Mouse (Mus musculus): ENCODE data around the gene Pxdn.

The Pxdn gene

DNA sequence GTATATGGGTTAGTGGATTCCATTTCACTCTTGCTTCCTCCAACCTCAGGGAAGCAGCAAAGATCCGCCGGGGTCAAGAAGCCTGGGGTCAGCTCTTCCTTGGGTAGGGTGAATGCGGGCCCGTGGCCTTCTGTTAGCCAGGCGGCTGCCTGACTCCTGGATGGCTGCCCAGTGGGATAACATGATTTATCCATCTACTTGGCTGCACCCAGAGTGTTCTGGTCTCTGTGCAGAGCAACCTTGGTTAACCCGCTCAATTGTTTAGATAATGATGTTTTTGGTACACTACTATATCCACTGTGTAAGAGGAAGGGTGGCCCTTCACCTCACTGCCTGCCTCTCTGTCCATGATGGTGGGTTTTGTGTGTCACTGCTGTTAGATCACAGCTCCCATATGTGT lies 14.7 kb downstream of the Pxdn start:
- no peak for DNase-seq (ENCODE audit: low read depth, low spot score)

DNA sequence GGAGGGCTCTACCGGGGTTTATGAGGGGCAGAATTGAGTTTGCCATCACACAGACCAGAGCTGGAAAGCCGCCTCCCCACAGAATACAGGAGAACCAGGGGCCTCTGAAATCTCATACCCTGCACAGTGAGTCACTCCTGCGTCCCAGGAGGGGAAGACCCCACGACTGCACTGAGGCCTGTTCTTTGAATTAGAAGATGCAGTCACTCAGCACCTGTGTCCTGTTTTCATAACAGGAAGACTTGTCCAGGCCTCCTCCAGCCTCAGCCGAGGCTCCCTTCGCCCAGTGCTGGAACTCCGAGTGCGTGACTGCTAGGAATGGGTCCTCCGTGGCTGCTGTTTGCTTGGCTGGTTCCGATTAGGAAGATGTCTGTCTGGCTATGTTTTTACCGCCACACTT lies 16.6 kb downstream of the Pxdn start:
- DNase-seq (ENCODE audit: low read depth, low spot score): no peak

DNA sequence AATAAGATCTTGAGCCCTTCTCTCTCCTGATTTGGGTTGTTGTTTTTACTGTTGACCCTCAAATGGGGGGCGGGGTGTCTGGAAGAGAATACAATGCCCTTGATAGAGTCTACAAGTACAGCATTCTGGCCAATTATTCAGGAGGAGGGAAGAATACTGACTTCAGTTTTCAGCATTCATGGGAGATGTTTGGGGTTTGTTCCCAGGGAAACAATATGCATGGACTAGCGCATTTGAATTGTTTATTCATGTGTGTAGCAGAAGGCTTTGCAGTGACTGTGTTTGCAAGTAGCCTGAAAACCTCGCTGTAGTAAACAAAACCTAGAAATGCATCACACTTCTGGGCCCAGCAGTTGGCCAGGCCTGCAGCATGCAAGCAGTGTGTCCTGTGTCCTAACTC lies 17.1 kb downstream of the Pxdn start:
- DNase-seq (ENCODE audit: low read depth, low spot score): peak; percentile 32

DNA sequence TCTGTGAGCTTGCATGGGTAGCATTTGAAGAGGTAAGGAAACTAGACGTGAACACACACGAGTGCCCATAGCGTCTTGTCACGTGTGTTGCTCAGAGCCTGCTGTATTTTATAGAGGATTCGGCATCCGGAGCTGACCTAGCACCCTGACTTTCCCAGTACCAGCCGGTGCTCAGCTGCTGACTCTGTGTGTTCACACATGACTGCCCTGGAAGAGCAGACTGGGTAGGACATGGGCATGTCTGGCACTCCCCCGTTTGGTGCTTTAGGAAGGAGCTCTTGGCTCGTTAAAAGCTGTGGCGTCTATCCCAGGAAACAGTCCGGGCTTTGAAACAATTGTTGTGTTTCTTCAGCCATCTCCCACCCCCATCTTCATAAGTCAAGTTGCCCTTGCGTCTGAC lies 19.6 kb downstream of the Pxdn start:
- no peak for DNase-seq (ENCODE audit: low read depth, low spot score)

DNA sequence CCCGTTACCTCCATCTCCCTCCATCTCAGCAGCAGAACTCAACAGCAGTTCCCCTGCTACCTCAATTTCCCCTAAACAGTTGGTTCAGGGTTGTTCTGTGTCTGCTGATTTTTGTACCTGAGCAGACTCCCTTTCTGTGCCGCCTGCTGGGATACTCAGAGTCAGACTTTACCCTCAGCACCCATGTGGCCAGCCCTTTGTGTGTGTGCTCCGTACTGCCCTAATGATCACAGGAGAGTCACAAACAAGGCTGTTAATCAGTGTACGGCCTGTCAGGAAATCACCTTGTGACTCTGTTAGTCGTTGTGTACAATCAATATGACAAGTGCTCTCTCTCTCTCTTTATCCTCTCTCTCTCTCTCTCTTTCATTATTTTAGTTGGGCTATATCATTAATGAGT lies 21.2 kb downstream of the Pxdn start:
- DNase-seq (ENCODE audit: low read depth, low spot score): no peak

DNA sequence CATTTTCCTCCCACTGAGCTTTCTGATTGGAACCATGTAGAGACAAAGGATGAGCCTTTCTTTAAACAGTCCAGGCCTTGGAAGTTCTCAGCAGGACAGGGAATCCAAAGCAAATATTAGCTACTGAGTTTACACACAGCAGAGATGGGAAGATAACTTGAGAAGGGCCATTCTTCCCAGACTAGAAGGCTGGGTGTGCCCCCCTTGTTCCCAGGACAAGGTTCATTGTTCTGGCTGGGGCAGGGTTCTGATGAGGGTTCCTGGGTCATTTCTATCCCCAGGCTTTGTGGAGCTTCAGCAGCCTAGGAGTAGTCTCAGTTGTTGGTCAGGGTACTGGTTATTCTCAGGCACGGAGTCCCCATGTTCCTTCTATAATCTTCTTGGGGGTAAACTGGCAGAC lies 23.6 kb downstream of the Pxdn start:
- no peak for DNase-seq (ENCODE audit: low read depth, low spot score)

DNA sequence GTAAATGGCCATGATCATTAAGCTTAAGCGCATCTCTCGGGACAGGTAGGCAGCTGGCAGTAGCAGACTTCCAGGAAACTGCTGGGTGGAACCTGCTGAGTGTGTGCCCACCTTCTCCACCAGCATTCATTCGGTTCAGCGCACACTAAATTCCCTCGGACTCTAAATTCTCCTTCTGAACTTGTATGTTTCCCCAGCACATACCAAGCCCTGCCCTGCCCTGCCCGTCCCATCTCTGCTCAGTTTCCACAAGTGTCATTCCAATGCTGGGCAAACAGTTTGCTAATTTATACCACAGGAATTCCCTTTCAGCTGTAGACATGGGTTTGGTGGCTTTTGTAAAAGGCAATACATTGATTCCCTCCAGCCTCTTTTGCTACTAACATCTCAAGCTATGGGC lies 27.6 kb downstream of the Pxdn start:
- no peak for DNase-seq (ENCODE audit: low read depth, low spot score)

DNA sequence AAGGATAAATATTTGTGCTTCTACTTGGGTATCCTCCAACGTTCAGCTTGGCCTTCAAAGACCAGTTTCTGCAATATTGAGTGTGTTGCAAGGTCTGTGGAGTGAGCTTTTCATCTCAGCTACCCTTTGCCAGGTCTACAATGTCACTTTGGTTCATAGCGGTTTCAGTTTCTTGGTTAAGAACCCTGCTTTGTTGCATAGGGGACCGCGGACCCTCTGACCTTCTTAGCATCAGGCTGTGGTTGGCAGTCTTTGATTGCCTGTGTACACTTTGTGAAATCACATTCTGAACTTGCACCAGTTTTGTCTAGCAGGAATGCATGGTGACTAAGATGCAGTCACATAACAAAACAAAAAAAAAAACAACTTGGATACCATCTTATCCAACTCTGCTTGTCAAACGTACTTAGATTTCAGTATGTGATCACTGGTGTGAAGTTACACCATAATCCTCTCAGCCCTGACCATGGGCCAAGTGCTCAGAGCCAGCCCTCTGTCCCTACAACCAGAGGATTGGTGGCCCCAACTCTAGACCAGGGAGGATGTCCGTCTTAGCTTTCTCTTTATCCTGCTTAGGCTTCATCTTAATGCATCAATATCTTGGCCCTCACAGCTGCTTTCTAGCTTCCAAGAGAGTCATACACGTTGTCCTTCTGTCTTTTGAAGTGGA lies 34.5 kb downstream of the Pxdn start:
- no peak for DNase-seq (ENCODE audit: low read depth, low spot score)

DNA sequence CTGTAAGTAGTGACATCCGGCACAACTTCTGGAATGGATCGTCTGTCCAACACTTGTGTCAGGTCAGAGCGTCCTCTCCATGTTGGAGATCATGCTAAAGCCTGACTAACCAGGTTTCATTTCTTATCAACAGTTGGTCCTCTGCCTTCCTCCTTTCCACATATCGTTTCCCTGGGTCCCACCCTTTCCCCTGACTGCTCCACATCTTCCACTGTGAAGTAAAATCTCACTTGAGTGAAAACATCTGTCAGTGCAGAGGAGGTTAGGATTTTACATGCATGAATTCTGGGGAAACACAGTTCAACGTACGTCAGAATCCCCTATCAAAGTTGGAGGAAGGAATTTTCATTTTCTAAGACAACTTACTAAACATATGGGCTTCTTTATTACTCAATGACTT lies 35.1 kb downstream of the Pxdn start:
- DNase-seq (ENCODE audit: low read depth, low spot score): no peak

DNA sequence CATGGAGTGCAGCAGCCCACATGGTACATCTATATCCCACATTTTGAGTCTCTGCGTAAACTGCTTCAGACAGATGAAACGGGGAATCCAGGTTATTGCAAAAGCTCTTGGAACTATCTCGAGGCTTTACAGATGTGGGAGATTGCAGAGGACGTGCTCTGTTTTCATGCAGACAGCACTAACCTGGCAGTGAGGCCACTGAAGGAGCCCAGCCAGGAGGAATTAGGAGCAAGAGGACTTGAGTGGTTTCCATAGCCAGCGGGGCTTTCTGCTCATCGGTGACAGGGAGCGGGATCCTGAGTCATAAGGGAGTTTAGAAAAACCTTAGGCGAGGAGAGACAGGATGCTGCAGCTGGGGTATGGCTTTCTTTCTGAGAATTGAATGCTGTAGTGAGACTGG lies 42.7 kb downstream of the Pxdn start:
- no peak for DNase-seq (ENCODE audit: low read depth, low spot score)

DNA sequence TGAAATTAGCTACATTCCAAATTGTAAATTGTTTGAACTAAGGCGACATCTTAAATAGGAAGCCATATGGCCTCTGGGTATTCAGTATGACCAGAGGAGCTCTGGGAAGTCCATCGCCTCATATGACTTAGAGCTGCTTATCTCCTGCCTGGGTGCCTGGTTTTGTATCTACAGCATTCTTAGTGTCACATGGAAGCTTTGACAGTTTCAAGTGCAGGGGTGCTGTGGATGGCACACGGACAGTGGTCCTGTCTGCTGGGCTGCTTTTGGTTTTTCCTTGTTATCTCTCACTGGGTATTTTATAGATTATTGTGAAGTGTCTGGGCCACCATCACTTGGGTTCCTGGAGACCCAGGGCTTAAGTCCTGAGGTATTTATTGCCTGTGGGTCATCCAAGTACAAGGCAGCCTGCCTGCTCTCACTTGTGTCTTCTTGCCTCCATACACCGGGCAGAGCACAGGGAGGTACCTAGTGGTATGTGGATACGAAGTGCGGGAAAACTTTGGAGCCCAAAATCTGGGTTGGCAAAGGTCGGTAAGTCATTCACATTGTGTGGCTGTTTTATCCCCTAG lies 44.4 kb downstream of the Pxdn start:
- no peak for DNase-seq (ENCODE audit: low read depth, low spot score)

DNA sequence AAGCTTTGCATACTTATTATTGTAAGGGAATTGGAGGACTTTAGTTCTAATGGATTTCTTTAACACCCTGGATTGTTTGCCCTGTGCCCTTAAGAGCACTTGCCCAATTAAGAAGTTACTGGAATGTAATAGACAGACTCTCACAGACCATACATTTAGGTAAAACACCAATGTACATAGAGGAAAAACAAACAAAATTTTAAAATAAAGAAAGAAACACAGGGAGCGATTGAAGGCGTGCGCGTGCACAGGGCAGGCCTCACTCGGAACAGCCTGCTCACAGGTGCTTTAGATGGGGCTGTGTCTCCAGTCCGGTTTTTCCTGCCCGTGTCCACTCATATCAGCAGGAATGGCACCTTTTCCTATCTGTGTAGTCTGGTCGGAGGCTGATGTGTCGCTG lies 45.8 kb downstream of the Pxdn start:
- DNase-seq (ENCODE audit: low read depth, low spot score): no peak

DNA sequence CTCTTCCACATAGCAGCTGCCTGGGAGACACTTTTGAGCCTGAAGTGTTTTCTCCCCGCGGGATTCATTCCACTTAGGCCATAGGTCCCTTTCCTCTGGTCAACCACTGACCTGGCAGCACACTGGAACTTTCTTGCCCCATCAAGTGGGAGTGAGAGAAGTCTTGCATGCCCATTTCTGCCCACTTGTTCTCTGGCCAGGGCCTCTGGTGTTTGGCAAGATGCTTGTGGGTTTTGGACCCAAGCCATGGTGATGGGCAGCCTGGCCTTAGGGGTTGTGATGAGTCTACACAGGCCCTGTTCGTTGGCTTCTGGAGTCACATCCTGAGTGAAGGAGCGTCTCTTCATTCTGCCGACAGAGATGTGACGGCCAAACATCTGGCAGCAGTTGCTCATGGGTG lies 47.7 kb downstream of the Pxdn start:
- no peak for DNase-seq (ENCODE audit: low read depth, low spot score)

DNA sequence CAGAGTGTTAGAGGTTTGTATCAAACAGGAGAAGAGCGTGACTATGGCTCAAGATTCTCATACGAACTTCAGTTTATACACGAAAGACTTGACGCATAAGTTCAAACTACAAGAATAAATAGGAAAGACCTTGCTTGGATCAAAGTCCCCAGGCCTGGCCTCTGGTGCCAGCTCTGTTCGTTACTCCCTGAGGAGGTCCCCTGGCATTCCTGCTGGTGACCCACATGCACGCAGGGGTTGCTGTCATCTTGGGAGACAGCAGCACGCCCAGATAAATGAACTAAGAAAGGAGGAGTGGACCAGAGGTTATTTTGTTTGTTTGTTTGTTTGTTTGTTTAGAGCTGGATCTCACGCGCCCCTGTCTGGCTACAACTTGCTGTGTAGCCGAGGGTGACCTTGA lies 48.8 kb downstream of the Pxdn start:
- DNase-seq (ENCODE audit: low read depth, low spot score): peak; percentile 36

DNA sequence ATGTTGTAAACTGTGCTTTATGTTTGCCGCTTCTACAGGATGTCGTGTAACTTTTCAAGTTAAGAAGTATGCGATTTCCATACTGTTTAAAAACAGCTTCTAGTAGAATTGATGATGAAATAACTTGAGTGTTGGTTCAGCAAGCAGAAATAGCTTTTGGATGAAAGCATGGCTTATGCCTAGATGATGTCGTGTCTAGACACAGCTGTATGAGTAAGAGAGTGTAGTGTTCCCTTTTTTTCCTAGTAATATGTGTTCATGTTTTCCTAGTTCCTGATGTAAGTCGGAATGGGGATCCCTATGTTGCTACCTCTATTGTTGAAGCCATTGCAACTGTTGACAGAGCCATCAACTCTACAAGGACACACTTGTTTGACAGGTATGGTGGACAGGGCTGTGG lies 61.5 kb downstream of the Pxdn start:
- no peak for DNase-seq (ENCODE audit: low read depth, low spot score)

DNA sequence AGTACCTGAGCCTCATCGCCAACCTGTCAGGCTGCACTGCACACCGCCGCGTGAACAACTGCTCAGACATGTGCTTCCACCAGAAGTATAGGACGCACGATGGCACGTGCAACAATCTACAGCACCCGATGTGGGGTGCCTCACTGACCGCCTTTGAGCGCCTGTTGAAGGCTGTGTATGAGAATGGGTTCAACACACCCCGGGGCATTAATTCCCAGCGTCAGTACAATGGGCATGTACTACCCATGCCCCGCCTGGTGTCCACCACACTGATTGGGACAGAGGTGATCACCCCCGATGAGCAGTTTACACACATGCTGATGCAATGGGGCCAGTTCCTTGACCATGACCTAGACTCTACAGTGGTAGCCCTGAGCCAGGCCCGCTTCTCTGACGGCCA lies 64.5 kb downstream of the Pxdn start:
- no peak for DNase-seq (ENCODE audit: low read depth, low spot score)

DNA sequence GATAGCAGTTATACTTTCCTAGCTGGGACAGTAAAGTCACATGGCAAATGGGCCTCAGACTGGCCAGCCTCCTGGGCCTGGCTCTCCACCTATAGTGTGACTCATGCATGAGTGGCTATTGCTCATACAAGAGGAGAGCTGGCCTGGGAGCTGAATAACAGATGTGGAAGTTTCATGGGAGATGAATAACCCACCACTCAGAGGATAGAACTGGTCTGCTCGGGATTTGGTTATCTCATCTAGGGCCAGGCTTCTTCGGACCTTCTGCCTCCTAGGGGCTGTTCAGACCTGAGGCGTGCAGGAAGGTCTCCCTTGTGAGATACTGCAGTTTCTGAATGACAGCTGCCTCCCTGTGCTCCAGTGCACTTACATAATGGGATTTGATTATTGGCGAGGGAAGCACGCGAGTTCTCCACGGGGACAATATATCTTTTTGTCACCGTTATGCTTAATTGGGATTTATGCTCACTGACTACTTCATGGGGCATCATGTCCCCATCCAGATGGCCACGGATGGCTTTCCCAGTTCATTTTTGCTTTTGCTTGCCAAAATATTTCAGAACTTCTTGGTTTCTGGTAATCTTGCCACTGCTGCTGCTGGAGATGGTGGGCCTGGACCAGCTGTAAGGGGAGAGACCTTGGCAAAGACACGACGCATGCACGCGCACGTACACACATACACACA lies 66.4 kb downstream of the Pxdn start:
- no peak for DNase-seq (ENCODE audit: low read depth, low spot score)

DNA sequence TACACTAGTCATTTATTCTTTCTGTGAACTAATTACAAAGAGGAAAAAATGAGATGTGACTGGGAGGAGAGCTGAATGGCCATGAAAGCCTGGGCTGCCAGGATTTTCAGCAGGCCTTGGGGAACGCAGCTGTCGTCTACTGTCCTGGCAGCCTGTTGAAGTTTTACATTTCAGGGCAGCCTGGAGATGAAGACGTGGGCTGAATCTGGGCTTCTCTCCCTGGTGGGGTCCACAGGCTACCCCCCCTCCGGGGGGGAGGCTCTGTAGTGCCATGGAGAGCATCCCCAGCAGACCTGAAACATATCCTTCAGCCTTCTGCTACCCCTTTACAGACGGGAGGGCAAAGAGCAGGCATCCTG lies 66.9 kb downstream of the Pxdn start:
- DNase-seq (ENCODE audit: low read depth, low spot score): no peak

DNA sequence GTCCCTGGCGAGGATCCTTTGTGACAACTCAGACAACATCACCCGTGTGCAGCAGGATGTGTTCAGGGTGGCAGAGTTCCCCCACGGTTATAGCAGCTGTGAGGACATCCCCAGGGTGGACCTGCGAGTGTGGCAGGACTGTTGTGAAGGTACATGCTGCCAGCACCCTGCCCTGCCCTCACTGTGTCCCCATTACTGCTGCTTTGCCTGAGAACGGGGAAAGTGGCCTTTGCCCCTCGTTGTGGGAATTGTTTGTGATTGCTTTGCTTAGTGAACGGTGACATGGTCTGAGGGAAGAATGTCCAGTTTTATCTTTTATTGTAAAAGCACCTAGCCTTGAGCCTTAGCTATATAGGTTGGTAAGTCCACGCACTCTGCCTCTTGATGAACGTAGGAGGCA lies 69.2 kb downstream of the Pxdn start:
- DNase-seq (ENCODE audit: low read depth, low spot score): no peak

DNA sequence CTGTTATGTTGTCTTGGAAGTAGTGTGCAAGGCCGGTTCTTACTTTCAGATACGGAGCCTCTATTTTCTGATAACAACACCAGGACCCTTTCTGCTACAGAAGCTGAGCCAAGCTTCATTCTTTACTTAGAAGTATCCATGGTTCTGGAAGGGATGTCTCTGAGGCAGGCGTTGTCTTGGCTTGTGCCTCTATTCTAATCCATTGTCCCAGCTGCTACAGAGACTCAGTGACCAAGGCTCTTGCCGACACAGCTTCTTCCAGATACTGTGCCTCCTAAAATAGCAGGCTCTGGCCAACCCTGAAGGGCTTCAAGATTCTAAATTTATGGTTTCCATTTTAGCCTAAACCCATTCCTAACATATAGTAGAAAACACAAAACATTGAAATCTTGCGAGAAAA lies 71.3 kb downstream of the Pxdn start:
- DNase-seq (ENCODE audit: low read depth, low spot score): no peak

DNA sequence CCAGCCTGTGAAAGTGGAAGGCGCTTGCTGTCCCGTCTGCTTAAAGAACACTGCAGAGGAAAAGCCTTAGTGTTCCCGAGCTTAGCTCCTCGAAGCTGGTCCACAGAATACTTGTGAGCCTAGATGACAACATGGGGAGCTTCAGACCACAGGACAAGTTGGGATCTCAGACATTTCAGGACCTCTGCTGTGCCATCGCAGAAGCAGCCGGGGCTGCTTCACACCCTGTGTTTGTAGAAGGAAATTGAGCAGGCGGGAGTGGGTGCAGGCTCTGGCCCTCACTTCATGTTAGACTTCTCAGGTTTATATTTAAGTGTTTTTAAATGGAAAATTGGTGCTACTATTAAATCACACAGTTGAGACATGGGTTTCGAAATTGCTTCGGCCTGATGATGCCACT lies 78.1 kb downstream of the Pxdn start:
- no peak for DNase-seq (ENCODE audit: low read depth, low spot score)

DNA sequence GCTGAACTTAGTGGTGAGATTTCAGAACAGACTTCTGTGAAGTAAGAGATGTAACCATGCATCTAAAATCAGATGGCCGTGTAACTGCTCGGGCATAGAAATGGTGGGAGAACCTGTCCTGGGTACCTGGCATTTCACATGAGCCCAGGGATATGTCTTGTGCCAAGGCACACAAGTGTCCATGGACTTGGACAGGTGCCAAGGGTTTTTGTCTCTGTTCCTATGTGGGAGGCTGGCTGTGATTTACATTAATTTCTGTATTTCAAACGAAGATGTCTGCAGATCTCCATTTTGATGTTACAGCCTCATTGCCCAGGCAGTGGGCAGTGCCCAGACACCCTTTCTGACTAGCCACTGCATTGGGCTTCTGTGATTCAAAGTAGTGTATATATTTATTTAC lies 79.7 kb downstream of the Pxdn start:
- no peak for DNase-seq (ENCODE audit: low read depth, low spot score)

DNA sequence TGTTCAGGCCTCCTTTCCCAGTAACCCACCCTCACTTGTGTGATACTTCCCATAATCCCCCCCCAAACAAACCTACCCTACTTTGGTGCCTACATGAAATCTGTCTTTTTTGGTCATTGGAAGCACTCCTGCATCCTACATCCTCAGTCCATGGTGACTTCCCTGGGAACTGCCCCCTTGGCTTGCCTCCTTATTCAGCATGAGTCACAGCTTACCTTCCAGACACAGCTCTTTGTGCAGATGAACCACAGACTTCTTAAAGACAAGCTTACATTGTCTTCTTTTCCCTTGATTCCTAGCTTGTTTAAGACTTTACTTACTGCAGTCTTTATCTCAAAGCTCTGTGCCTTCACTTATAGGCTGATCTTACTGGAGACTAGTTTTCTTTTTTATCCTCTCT lies 83.0 kb downstream of the Pxdn start:
- no peak for DNase-seq (ENCODE audit: low read depth, low spot score)

DNA sequence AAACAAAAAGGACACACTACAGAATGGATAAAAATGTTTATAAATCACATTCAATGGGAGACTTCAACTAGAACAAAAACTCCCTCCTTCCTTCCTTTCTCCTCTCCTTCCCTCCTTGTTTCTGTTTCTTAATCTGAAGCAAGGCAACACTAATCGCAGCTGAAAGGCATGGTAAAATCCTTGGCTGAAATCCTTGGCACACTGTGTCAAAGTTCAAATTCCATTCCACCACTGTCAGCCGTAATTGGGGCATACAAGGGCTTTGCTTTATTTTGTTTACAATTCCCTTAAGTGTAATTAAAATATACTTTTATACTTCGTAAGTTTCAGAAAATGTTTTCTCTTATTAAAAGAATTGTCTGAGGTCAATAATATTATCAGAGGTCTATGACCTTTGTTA lies 86.1 kb downstream of the Pxdn start:
- no peak for DNase-seq (ENCODE audit: low read depth, low spot score)

Data from R1 (cell line).